Mouse (Mus musculus) liver, embryonic 14.5 days (tissue): ENCODE measurements around the gene Chst11.
A peak's percentile ranks its signal among the peaks of the same experiment; 100 is the strongest.

Experiments
- CTCF ChIP-seq: IDR thresholded peaks from 2 replicates; pipeline ENCODE4 v1.5.1; 2016; ENCODE audit warnings: antibody characterized with exemption, low read depth, control low read depth
- EP300 ChIP-seq: IDR thresholded peaks from 2 replicates; pipeline ENCODE4 v1.6.1; 2016; ENCODE audit warnings: antibody characterized with exemption, low read depth

GRCm38 (mm10) chr10:83005003-83005402, 19.7 kb downstream of the Chst11 start:
- TF ChIP-seq CTCF, result no peak
- 0 out of 2 replicates have a peak, but pooled peaks have one; percentile 20 for TF ChIP-seq EP300
